Mouse (Mus musculus) midbrain, embryonic 13.5 days (tissue): ENCODE data around the gene Eefsec. TPM values are rescaled to one million over a fixed set of nuclear protein-coding genes. Genes with fewer than 3 reads are reported as not detected.

ENCODE experiments used
- ATAC-seq: fragments of 200-750 bp; cut with Nextera tagmentation; 2 replicates; pipeline ENCODE4 v1.8.0; 2017; ENCODE audit warnings: mild to moderate bottlenecking, moderate TSS enrichment, moderate library complexity
- H3K27ac ChIP-seq: fragments of 300-500 bp; sonication (generic); 2 replicates; pipeline ENCODE4 v1.5.1; 2015; ENCODE audit warnings: inconsistent platforms, mild to moderate bottlenecking, moderate library complexity
- H3K27me3 ChIP-seq: fragments of 300-500 bp; sonication (generic); 2 replicates; pipeline ENCODE4 v1.6.1; 2015; ENCODE audit warnings: mild to moderate bottlenecking, inconsistent platforms
- H3K36me3 ChIP-seq: fragments of 300-500 bp; sonication (generic); 2 replicates; pipeline ENCODE4 v1.6.1; 2015; ENCODE audit warnings: mild to moderate bottlenecking, inconsistent platforms
- H3K4me1 ChIP-seq: fragments of 300-500 bp; sonication (generic); replicated peaks from 2 replicates; pipeline ENCODE4 v1.6.1; 2015; ENCODE audit warnings: inconsistent platforms
- H3K4me2 ChIP-seq: fragments of 300-500 bp; sonication (generic); replicated peaks from 2 replicates; pipeline ENCODE4 v1.6.1; 2015; ENCODE audit warnings: moderate library complexity, mild to moderate bottlenecking, inconsistent platforms
- H3K4me3 ChIP-seq: fragments of 300-500 bp; sonication (generic); replicated peaks from 2 replicates; pipeline ENCODE4 v1.5.1; 2015; ENCODE audit warnings: mild to moderate bottlenecking, inconsistent platforms
- H3K9ac ChIP-seq: fragments of 300-500 bp; sonication (generic); replicated peaks from 2 replicates; pipeline ENCODE4 v1.6.1; 2015; ENCODE audit warnings: mild to moderate bottlenecking, inconsistent platforms
- H3K9me3 ChIP-seq: fragments of 300-500 bp; sonication (generic); 2 replicates; pipeline ENCODE4 v1.6.1; 2016; ENCODE audit warnings: mild to moderate bottlenecking, inconsistent platforms
- WGBS: fragments of 180-500 bp; shearing (Covaris S2); methylation state at CpG from one replicate; pipeline ENCODE4 v1.1.7; 2015; 5-methylcytosine and 5-hydroxymethylcytosine counted together
- polyA plus RNA-seq: library from polyadenylated mRNA; unstranded; fragments of >200 nt; fragmentation: Nextera tagmentation; extraction: Ambion mirVana; gene quantifications from 2 replicates; pipeline ENCODE4 v1.2.1, GENCODE M21; 2015

The Eefsec gene
- polyA plus RNA-seq, 1 experiment from 2014 or later, result 28.7 TPM

- H3K27me3 ChIP-seq, result no peaks in the 10 kb centered on the region
- 59% methylated on average over 7 of the region's 7 CpGs for WGBS
- no peak overlapping the region for H3K9ac ChIP-seq
- H3K36me3 ChIP-seq, result no peaks in the 10 kb centered on the region
- no peak overlapping the region for H3K27ac ChIP-seq
- no peaks in the 10 kb centered on the region for H3K9me3 ChIP-seq
- no peak overlapping the region for H3K4me3 ChIP-seq
- no peak overlapping the region for H3K4me2 ChIP-seq
- H3K4me1 ChIP-seq, result 0 out of 2 replicates have a peak, but pooled peaks cover 4% of the 10 kb centered on the region
- no peak for ATAC-seq
These were observed 124.5 kb downstream of the Eefsec start for GRCm38 (mm10) chr6:88321879-88322278.

GRCm38 (mm10) chr6:88321253-88321652, 125.1 kb downstream of the Eefsec start:
- no peaks in the 10 kb centered on the region for H3K36me3 ChIP-seq
- no peak overlapping the region for H3K9ac ChIP-seq
- no peaks in the 10 kb centered on the region for H3K9me3 ChIP-seq
- no peak for ATAC-seq
- H3K4me3 ChIP-seq, result no peak overlapping the region
- 0 out of 2 replicates have a peak, but pooled peaks cover 4% of the 10 kb centered on the region for H3K4me1 ChIP-seq
- no peak overlapping the region for H3K4me2 ChIP-seq
- H3K27me3 ChIP-seq, result no peaks in the 10 kb centered on the region
- H3K27ac ChIP-seq, result no peak overlapping the region
- WGBS, result 70% methylated on average over 5 of the region's 5 CpGs

- H3K27ac ChIP-seq, result no peak overlapping the region
- no peak overlapping the region for H3K9ac ChIP-seq
- no peaks in the 10 kb centered on the region for H3K27me3 ChIP-seq
- no peaks in the 10 kb centered on the region for H3K9me3 ChIP-seq
- 0 out of 2 replicates have a peak, but pooled peaks cover 4% of the 10 kb centered on the region for H3K4me1 ChIP-seq
- H3K4me3 ChIP-seq, result no peak overlapping the region
- no peaks in the 10 kb centered on the region for H3K36me3 ChIP-seq
- no peak overlapping the region for H3K4me2 ChIP-seq
- ATAC-seq, result no peak
- 71% methylated on average over 1 of the region's 1 CpGs for WGBS
These were observed 126.6 kb downstream of the Eefsec start for GRCm38 (mm10) chr6:88319735-88320134.

- H3K27ac ChIP-seq, result no peak overlapping the region
- 81% methylated on average over 2 of the region's 2 CpGs for WGBS
- H3K27me3 ChIP-seq, result no peaks in the 10 kb centered on the region
- H3K9me3 ChIP-seq, result no peaks in the 10 kb centered on the region
- H3K4me2 ChIP-seq, result no peak overlapping the region
- H3K36me3 ChIP-seq, result no peaks in the 10 kb centered on the region
- peaks cover 15% of the 10 kb centered on the region for H3K4me1 ChIP-seq
- H3K4me3 ChIP-seq, result no peak overlapping the region
- no peak overlapping the region for H3K9ac ChIP-seq
- no peak for ATAC-seq
These were observed 131.0 kb downstream of the Eefsec start for GRCm38 (mm10) chr6:88315295-88315694.

- Histone ChIP-seq H3K27ac (no peak overlapping the region), H3K4me2 (no peak overlapping the region), H3K4me3 (no peak overlapping the region), H3K36me3 (no peaks in the 10 kb centered on the region), H3K4me1 (peaks cover 11% of the 10 kb centered on the region), H3K9ac (no peak overlapping the region), H3K27me3 (no peaks in the 10 kb centered on the region), H3K9me3 (no peaks in the 10 kb centered on the region)
- no peak for ATAC-seq
- 67% methylated on average over 9 of the region's 9 CpGs for WGBS
These were observed 132.4 kb downstream of the Eefsec start for GRCm38 (mm10) chr6:88313937-88314336.

GRCm38 (mm10) chr6:88311593-88311992, 134.7 kb downstream of the Eefsec start:
- Histone ChIP-seq H3K36me3 (no peaks in the 10 kb centered on the region), H3K4me2 (no peak overlapping the region), H3K9ac (no peak overlapping the region), H3K4me3 (no peak overlapping the region), H3K27ac (no peak overlapping the region), H3K27me3 (no peaks in the 10 kb centered on the region), H3K4me1 (peaks cover 11% of the 10 kb centered on the region), H3K9me3 (no peaks in the 10 kb centered on the region)
- ATAC-seq, result peak; percentile 47; the same call in 1 of the 2 replicates
- WGBS, result 54% methylated on average over 10 of the region's 10 CpGs

- Histone ChIP-seq H3K4me2 (no peak overlapping the region), H3K9me3 (no peaks in the 10 kb centered on the region), H3K27ac (no peak overlapping the region), H3K36me3 (no peaks in the 10 kb centered on the region), H3K27me3 (no peaks in the 10 kb centered on the region), H3K4me3 (no peak overlapping the region), H3K9ac (no peak overlapping the region), H3K4me1 (peaks cover under 1% of the 10 kb centered on the region; the same call in 1 of the 2 replicates)
- no peak for ATAC-seq
- WGBS, result 94% methylated on average over 4 of the region's 4 CpGs
These were observed 140.1 kb downstream of the Eefsec start for GRCm38 (mm10) chr6:88306100-88306746.

- Histone ChIP-seq H3K9ac (no peak overlapping the region), H3K4me1 (no peaks in the 10 kb centered on the region; the same call in 1 of the 2 replicates), H3K9me3 (no peaks in the 10 kb centered on the region), H3K27me3 (no peaks in the 10 kb centered on the region), H3K4me2 (no peak overlapping the region), H3K27ac (no peak overlapping the region), H3K36me3 (peaks cover 14% of the 10 kb centered on the region), H3K4me3 (no peak overlapping the region)
- no peak for ATAC-seq
- WGBS, result 73% methylated on average over 7 of the region's 7 CpGs
These were observed 145.1 kb downstream of the Eefsec start for GRCm38 (mm10) chr6:88301234-88301633.

- ATAC-seq, result no peak
- H3K36me3 ChIP-seq, result peaks cover 14% of the 10 kb centered on the region
- H3K9ac ChIP-seq, result no peak overlapping the region
- H3K27ac ChIP-seq, result no peak overlapping the region
- no peaks in the 10 kb centered on the region for H3K27me3 ChIP-seq
- H3K4me1 ChIP-seq, result no peaks in the 10 kb centered on the region; the same call in 1 of the 2 replicates
- H3K9me3 ChIP-seq, result no peaks in the 10 kb centered on the region
- no peak overlapping the region for H3K4me3 ChIP-seq
- WGBS, result 62% methylated on average over 2 of the region's 2 CpGs
- no peak overlapping the region for H3K4me2 ChIP-seq
These were observed 146.8 kb downstream of the Eefsec start for GRCm38 (mm10) chr6:88299491-88299890.

GRCm38 (mm10) chr6:88292274-88292909, 153.9 kb downstream of the Eefsec start:
- Histone ChIP-seq H3K4me1 (no peaks in the 10 kb centered on the region), H3K4me3 (no peak overlapping the region), H3K4me2 (no peak overlapping the region), H3K27me3 (no peaks in the 10 kb centered on the region), H3K9ac (no peak overlapping the region), H3K36me3 (peaks cover 7% of the 10 kb centered on the region), H3K9me3 (no peaks in the 10 kb centered on the region), H3K27ac (no peak overlapping the region)
- no peak for ATAC-seq
- WGBS, result 84% methylated on average over 4 of the region's 4 CpGs

- H3K4me1 ChIP-seq, result no peaks in the 10 kb centered on the region
- no peak overlapping the region for H3K27ac ChIP-seq
- ATAC-seq, result no peak
- H3K4me3 ChIP-seq, result no peak overlapping the region
- no peaks in the 10 kb centered on the region for H3K9me3 ChIP-seq
- no peaks in the 10 kb centered on the region; the same call in 1 of the 2 replicates for H3K36me3 ChIP-seq
- WGBS, result 68% methylated on average over 6 of the region's 6 CpGs
- H3K27me3 ChIP-seq, result no peaks in the 10 kb centered on the region
- no peak overlapping the region for H3K4me2 ChIP-seq
- no peak overlapping the region for H3K9ac ChIP-seq
These were observed 156.1 kb downstream of the Eefsec start for GRCm38 (mm10) chr6:88290129-88290766.

- Histone ChIP-seq H3K9ac (no peak overlapping the region), H3K27ac (no peak overlapping the region), H3K36me3 (peaks cover 4% of the 10 kb centered on the region; the same call in 1 of the 2 replicates), H3K4me3 (no peak overlapping the region), H3K4me1 (no peaks in the 10 kb centered on the region), H3K4me2 (no peak overlapping the region), H3K9me3 (no peaks in the 10 kb centered on the region), H3K27me3 (no peaks in the 10 kb centered on the region)
- 81% methylated on average over 2 of the region's 2 CpGs for WGBS
- no peak for ATAC-seq
These were observed 168.2 kb downstream of the Eefsec start for GRCm38 (mm10) chr6:88278141-88278540.
